Mouse (Mus musculus): ENCODE data around the gene Gjd3.
"Not testable (repeated sequence)": the region's sequence is repeated elsewhere in the genome, so short reads cannot be mapped to it uniquely, and the experiment has no call there.

Gene Gjd3

DNA sequence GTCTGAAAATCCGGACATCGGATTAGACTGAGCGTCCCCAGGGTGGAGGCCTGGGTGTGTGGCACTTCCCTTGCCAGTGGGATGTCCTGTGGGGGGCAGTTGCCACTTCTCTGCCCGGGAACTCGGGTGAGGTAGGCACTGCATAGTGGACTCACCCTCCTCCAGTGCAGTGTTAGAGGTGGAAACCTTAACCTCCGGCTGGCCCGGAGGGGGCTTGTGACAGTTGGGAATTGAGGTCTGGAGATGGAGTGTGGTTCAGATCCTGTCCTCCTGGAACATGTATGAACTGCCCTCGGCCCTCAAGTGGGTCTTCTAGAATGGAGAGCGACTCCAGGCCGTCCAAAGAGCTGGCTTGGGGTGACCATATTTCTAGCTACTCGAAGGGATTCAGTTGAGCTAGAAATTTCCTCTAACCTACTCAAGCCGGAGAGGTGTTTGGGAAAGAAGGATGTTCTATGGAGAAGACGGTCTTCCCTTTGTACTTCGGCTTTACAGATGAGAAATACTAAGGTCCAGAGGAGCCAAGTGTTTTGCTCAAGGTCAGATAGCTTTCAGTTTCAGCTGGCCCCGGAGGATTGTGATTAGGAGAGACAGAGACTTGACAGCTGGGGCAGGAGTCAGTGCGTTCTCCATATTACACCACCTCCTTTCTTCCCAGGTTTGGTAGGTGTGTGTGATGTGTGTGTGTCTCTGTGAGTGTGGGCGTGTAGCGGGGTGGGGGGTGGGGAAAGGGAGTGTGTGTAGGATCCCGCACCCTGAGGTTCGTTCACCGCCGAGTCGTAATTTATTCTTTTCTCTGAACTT is 46.0 kb downstream of the Gjd3 start:
- no peak for DNase-seq (ENCODE audit: extremely low read depth, insufficient read length, low spot score)

DNA sequence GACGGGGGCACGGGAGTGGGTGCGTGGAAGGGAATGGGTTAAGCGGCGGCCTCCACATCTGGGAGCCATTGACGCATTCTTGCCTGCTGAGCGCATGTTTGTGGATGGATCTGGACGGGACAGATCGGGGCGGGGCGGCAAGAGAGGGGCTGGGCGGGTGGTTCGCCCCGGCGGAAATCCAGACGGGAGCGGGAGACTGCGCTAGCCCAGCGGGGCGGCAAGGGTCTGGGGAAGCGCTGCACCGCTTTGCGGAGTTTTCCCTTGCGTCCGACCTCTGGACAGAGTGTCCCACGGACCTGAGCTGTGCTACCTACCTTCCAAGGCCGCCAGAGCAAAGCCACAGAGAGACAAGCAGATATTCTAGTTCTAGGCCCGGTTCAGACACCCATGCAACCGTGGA is 46.6 kb downstream of the Gjd3 start:
- peak; percentile 86 for DNase-seq (ENCODE audit: extremely low read depth, insufficient read length, low spot score)

DNA sequence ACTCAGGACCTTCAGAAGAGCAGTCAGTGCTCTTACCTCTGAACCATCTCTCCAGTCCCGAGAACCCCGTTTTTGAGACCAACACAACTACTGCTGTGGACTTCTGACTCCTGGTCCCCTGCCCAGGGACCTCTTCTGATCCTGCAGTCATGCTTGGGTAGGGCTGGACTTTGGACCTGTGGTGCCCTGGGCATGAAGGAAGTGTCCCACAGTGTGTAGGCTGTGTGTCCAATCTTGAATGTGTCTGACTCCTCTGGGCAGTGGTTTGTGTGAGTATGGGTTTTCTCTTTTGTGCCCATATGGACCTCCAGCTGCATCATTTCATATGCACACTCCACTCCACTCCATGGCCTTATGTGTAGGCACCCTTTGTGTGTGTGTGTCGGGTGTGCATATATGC is 47.7 kb downstream of the Gjd3 start:
- no peak for DNase-seq (ENCODE audit: extremely low read depth, insufficient read length, low spot score)

DNA sequence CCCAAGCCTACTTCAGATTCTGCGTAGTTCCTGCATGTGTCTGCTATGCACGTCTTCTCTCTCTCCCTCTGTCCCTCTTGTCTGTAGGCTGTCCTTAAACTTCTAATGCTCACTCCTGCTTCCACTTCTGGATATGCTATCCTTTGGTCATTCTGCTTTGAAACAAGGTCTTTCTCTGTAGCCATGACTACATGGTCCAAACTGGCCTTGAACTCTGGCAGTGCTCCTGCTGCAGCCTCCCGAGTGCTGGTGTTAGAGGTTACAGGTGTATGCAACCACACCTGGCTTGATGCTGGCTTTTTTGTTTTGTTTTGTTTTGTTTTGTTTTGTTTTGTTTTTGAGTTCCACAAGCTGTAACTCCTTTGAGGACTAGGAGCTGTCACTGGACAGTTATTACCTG is 48.4 kb downstream of the Gjd3 start:
- DNase-seq (ENCODE audit: extremely low read depth, insufficient read length, low spot score): no peak

DNA sequence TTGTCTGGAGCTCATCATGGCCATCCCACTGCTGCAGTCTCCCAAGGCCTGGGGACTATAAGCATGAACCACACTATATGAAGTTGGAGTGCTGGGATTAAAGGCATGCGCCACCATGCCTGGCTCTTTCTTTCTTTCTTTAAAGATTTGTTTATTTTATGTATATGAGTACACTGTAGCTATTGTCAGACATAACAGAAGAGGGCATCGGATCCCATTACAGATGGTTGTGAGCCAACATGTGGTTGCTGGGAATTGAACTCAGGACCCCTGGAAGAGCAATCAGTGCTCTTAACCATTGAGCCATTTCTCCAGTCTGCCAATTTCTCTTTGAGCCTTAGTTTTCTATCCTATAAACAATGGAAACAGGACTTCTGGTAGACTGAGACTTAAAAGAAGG is 49.0 kb downstream of the Gjd3 start:
- not testable (repeated sequence) for DNase-seq (ENCODE audit: extremely low read depth, insufficient read length, low spot score)

DNA sequence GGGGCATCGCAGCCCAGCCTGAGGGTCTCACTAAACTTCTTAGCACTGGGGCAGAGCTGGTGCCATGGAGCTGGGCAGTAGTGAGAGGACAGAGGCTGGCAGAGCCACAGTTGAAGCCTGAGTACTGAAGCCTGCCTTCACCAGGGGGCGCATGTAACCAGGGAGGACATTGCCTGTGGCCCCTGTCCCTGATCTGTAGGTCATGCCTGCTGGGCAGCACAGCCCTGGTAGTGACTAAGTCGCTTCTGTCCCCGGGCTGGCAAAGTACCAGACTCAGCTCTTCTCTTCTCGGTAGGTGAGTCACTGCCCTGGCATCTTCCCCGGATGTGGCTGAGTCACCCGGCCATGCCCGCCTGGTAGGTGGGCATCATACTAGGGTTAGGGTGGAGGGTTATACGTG is 49.7 kb downstream of the Gjd3 start:
- peak; percentile 89 for DNase-seq (ENCODE audit: extremely low read depth, insufficient read length, low spot score)

DNA sequence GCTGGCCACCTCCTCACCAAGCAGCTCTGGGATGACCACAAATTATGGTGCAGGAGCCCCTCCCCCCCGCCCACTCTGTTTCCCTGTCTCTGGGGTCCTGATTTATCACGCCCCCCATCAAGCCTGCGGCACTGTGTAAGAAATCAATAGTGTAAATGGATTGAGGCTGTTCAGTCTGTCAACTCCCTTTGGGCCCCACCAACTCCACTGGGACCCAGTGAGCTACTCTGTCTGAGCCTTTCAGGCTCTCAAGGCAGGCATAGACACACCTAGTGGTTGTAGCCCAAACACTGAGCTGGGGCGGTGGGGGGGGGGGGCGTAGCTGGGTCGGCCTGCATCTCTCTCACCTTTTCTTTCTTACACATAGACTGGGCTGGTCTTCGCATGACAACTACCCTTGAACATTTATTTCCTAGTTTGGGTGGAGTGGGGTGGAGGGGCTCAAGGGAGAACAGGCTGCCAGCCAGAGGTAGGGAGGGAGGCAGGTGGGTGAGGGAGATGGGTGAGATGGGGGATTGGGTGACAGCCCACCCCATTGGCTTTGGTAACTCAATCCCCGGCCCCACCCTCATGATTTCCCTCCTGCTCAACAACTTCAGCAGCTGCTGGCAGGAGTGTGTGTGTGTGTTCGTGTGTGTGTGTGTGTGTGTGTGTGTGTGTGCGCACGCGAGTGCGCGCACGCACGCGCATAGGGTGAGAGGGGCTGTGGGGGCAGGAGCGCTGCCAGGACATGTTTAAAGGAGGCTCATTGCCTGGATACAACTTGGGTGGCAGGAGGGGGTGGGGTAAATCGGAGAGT is 50.3 kb downstream of the Gjd3 start:
- DNase-seq (ENCODE audit: extremely low read depth, insufficient read length, low spot score): no peak

Data from 3134 (cell line).